10 mouse cellular contexts compared by ENCODE assay signal in genomic region chr6:114988619-114988980, GRCm38 (mm10). TPM values are rescaled to one million over a fixed set of nuclear protein-coding genes. Genes with fewer than 3 reads are reported as not detected.
A peak's percentile ranks its signal among the peaks of the same experiment; 100 is the strongest.
DNase-seq lines count a peak whose midpoint lies in the region; ATAC-seq and TF ChIP-seq lines count a peak whose summit lies in the region.
"Had no signal": no experiment of that assay in that cellular context is flagged by ENCODE, and none has a peak within 500 bp of the region (broad histone marks: within the 10 kb centered on the region; RNA-seq: fewer than 3 reads in every experiment).

No protein-coding gene starts in this region.

- H3K4me1 ChIP-seq in limb, embryonic 11.5 days (ENCODE audit: control insufficient read depth, insufficient read depth, low read length), result 0 out of 2 replicates have a peak, but pooled peaks cover 6% of the 10 kb centered on the region
- H3K4me1 ChIP-seq in small intestine, adult 2 months (ENCODE audit: control insufficient read depth, insufficient read depth, insufficient read length, low read length), result peaks cover 12% of the 10 kb centered on the region; the same call in 1 of the 2 replicates
- H3K4me1 ChIP-seq in forebrain, embryonic 11.5 days (replicated peaks; ENCODE audit: control insufficient read depth, insufficient read depth, low read length), result no peaks in the 10 kb centered on the region
- H3K4me1 ChIP-seq: neural tube, embryonic 15.5 days had no signal

- no peak overlapping the region for H3K4me2 ChIP-seq in limb, embryonic 11.5 days (ENCODE audit: low read depth, severe bottlenecking)
- no peak overlapping the region for H3K4me2 ChIP-seq in forebrain, embryonic 11.5 days (ENCODE audit: low read depth, low read length, severe bottlenecking)
- H3K4me2 ChIP-seq: neural tube, embryonic 15.5 days had no signal

- no peak for ATAC-seq in limb, embryonic 11.5 days (ENCODE audit: insufficient number of reproducible peaks, low FRiP score, low TSS enrichment, low read depth)
- no peak for ATAC-seq in forebrain, embryonic 11.5 days (replicated peaks; ENCODE audit: low FRiP score)

- no peak for TF ChIP-seq CTCF in small intestine, adult 2 months (IDR thresholded peaks at IDR 0.05; ENCODE audit: extremely low read depth, insufficient read length, insufficient replicate concordance, low read depth, low read length)

- no peaks in the 10 kb centered on the region for H3K27me3 ChIP-seq in limb, embryonic 11.5 days (ENCODE audit: control insufficient read depth, insufficient read depth, low read length)
- no peaks in the 10 kb centered on the region for H3K27me3 ChIP-seq in small intestine, adult 2 months (ENCODE audit: control insufficient read depth, insufficient read depth, low read length)
- no peaks in the 10 kb centered on the region for H3K27me3 ChIP-seq in forebrain, embryonic 11.5 days (ENCODE audit: control insufficient read depth, insufficient read depth, low read length)
- H3K27me3 ChIP-seq: neural tube, embryonic 15.5 days had no signal

- H3K36me3 ChIP-seq in limb, embryonic 11.5 days (ENCODE audit: control insufficient read depth, insufficient read depth, low read length), result no peaks in the 10 kb centered on the region
- no peaks in the 10 kb centered on the region for H3K36me3 ChIP-seq in small intestine, adult 2 months (ENCODE audit: control insufficient read depth, insufficient read depth, low read length)
- H3K36me3 ChIP-seq in forebrain, embryonic 11.5 days (ENCODE audit: control insufficient read depth, insufficient read depth, low read length), result no peaks in the 10 kb centered on the region
- H3K36me3 ChIP-seq: neural tube, embryonic 15.5 days had no signal

- peak; percentile 65 for DNase-seq in adrenal gland, adult 2 months
- no peak for DNase-seq in adrenal gland, postnatal 25 days
- DNase-seq in gonadal fat pad, adult 2 months (ENCODE audit: low read depth), result peak; percentile 92
- no peak for DNase-seq in limb, embryonic 11.5 days (ENCODE audit: low spot score)
- DNase-seq in left cerebral cortex, postnatal 25 days (ENCODE audit: low spot score in 2 of 2), result no peak
- no peak for DNase-seq in forebrain, embryonic 11.5 days (ENCODE audit: low spot score)
- no peak for DNase-seq in spleen, adult 12 weeks (ENCODE audit: low spot score)

- H3K9ac ChIP-seq in limb, embryonic 11.5 days (ENCODE audit: low read length), result no peak overlapping the region
- no peak overlapping the region for H3K9ac ChIP-seq in forebrain, embryonic 11.5 days (ENCODE audit: low read length)
- H3K9ac ChIP-seq: liver, embryonic 14.5 days; neural tube, embryonic 15.5 days had no signal

- no peak overlapping the region for H3K4me3 ChIP-seq in limb, embryonic 11.5 days (ENCODE audit: low read depth, low read length)
- H3K4me3 ChIP-seq in small intestine, adult 2 months (ENCODE audit: low read depth, low read length), result no peak overlapping the region
- H3K4me3 ChIP-seq in forebrain, embryonic 11.5 days (ENCODE audit: low read depth, low read length), result no peak overlapping the region
- H3K4me3 ChIP-seq: neural tube, embryonic 15.5 days had no signal

- intact Hi-C loops in left cerebral cortex, postnatal 25 days (cut with DNase I), result no loop called here

- WGBS in limb, embryonic 11.5 days, result 80% methylated on average over 3 of the region's 3 CpGs
- 17% methylated on average over 3 of the region's 3 CpGs for WGBS in small intestine, adult 2 months
- WGBS in forebrain, embryonic 11.5 days, result 66% methylated on average over 3 of the region's 3 CpGs

- H3K9me3 ChIP-seq in limb, embryonic 11.5 days (ENCODE audit: control insufficient read depth, low read length), result no peaks in the 10 kb centered on the region
- no peaks in the 10 kb centered on the region for H3K9me3 ChIP-seq in forebrain, embryonic 11.5 days (ENCODE audit: control insufficient read depth, low read length)
- H3K9me3 ChIP-seq: neural tube, embryonic 15.5 days had no signal

- TF ChIP-seq POLR2A in small intestine, adult 2 months (IDR thresholded peaks at IDR 0.05; ENCODE audit: low read depth, low read length), result no peak

- peak overlapping the region; percentile 36; the same call in 1 of the 2 replicates for H3K27ac ChIP-seq in limb, embryonic 11.5 days (replicated peaks; ENCODE audit: low read depth, low read length)
- peak overlapping the region; percentile 90 for H3K27ac ChIP-seq in small intestine, adult 2 months (ENCODE audit: insufficient read depth, low read depth, low read length)
- no peak overlapping the region for H3K27ac ChIP-seq in forebrain, embryonic 11.5 days (ENCODE audit: low read depth, low read length)
- H3K27ac ChIP-seq: liver, embryonic 14.5 days; neural tube, embryonic 15.5 days had no signal

RNA-seq across cellular contexts. Expression of gene Vgll4, which starts 18.8 kb away (rescaled TPM):
- total RNA-seq in adrenal gland, adult 2 months (2021), result 10 to 100 TPM; 57.5 to 76.3 TPM
- polyA plus RNA-seq in adrenal gland, adult 2 months (2012; rRNA removed), result 55.2 and 60.2 TPM in 2 replicates
- total RNA-seq in adrenal gland, postnatal 25 days (2021), result 47.0 and 56.4 TPM in 2 replicates
- polyA plus RNA-seq in gonadal fat pad, adult 2 months (2012; rRNA removed), result 62.2 and 77.9 TPM in 2 replicates
- 98.4 and 101 TPM in 2 replicates for polyA plus RNA-seq in limb, embryonic 11.5 days (2014; fragmentation: Nextera tagmentation; extraction: Ambion mirVana)
- 35.8 and 48.1 TPM in 2 replicates for polyA plus RNA-seq in small intestine, adult 2 months (2012; rRNA removed)
- total RNA-seq in left cerebral cortex, postnatal 25 days (2021), result 10 to 100 TPM; 50.7 to 62.5 TPM
- polyA plus RNA-seq in forebrain, embryonic 11.5 days (2014; fragmentation: Nextera tagmentation; extraction: Ambion mirVana), result 72.0 and 73.1 TPM in 2 replicates

RNA-seq across cellular contexts. Expression of gene Tamm41, which starts 49.1 kb away (rescaled TPM):
- total RNA-seq in adrenal gland, adult 2 months (2021), result 10 to 100 TPM; 14.2 to 15.0 TPM
- 28.8 and 32.0 TPM in 2 replicates for polyA plus RNA-seq in adrenal gland, adult 2 months (2012; rRNA removed)
- total RNA-seq in adrenal gland, postnatal 25 days (2021), result 14.3 and 19.9 TPM in 2 replicates
- 21.6 and 22.3 TPM in 2 replicates for polyA plus RNA-seq in gonadal fat pad, adult 2 months (2012; rRNA removed)
- polyA plus RNA-seq in limb, embryonic 11.5 days (2014; fragmentation: Nextera tagmentation; extraction: Ambion mirVana), result 91.1 and 94.2 TPM in 2 replicates
- polyA plus RNA-seq in small intestine, adult 2 months (2012; rRNA removed), result 21.0 and 31.8 TPM in 2 replicates
- total RNA-seq in left cerebral cortex, postnatal 25 days (2021), result 10 to 100 TPM; 16.0 to 16.8 TPM
- polyA plus RNA-seq in forebrain, embryonic 11.5 days (2014; fragmentation: Nextera tagmentation; extraction: Ambion mirVana), result 79.0 and 84.6 TPM in 2 replicates

Comparison
In these comparisons a context has a peak if more than half of its experiments do, and no peak if none do; other contexts are left out.
1. DNase-seq: peak in adrenal gland, adult 2 months (single experiment) and gonadal fat pad, adult 2 months (single experiment); none in adrenal gland, postnatal 25 days (single experiment), limb, embryonic 11.5 days (single experiment), left cerebral cortex, postnatal 25 days (0 of 2), forebrain, embryonic 11.5 days (single experiment) and spleen, adult 12 weeks (single experiment).